Mouse (Mus musculus): ENCODE results near the gene Elovl6. TPM values are rescaled to one million over a fixed set of nuclear protein-coding genes. Genes with fewer than 3 reads are reported as not detected.

The Elovl6 gene
- polyA plus RNA-seq (2015; fragmentation: Nextera tagmentation; extraction: Ambion mirVana), result 3.7 and 4.1 TPM in 2 replicates

DNA sequence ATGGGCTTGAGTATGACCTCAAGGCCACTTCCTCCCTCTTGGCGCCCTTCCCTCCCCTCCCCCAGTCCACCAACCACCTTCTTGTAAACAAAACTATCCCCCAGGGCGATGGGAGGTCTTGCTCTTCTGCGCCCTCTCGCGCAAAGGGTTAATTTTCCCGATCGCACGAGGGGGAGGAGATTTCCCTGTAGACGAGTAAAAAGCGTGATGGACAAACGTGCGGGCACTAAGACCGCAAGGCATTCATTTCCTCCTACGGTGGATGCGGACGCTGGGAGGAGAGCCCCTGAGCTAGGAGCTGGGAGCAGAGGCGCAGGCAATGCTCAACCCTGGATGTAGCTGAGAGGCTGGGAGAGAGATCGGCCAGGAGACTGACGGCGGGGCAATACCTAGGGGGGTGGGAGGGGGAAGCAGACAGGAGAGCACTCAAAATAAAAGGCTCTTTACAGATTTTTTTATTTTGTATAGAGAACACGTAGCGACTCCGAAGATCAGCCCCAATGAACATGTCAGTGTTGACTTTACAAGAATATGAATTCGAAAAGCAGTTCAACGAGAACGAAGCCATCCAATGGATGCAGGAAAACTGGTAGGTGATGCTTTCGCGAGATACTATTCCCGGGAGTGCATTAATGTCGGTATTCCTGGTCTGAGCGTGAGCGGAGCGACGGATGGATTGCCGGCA lies at the start of gene Elovl6:
Gene Elovl6, plus strand, starts transcription at position 176 of the 685 bp plus-strand sequence.
- Histone ChIP-seq H3K27me3 (replicated peaks; ENCODE audit: insufficient read depth, low read length) (no peaks in the 10 kb centered on the region), H3K4me1 (ENCODE audit: insufficient read depth, low read depth, low read length) (peaks cover 5% of the 10 kb centered on the region), H3K36me3 (ENCODE audit: insufficient read depth, low read length) (no peaks in the 10 kb centered on the region), H3K27ac (ENCODE audit: low read length) (no peak within 1 kb of the TSS), H3K4me2 (replicated peaks; ENCODE audit: low read depth, low read length) (peak within 1 kb of the TSS; percentile 92), H3K9me3 (ENCODE audit: low read length) (no peaks in the 10 kb centered on the region), H3K9ac (replicated peaks; ENCODE audit: low read depth) (peak within 1 kb of the TSS; percentile 62; the same call in 1 of the 2 replicates), H3K4me3 (ENCODE audit: low read depth, low read length) (peak within 1 kb of the TSS; percentile 65)
- TF ChIP-seq EP300 (IDR thresholded peaks at IDR 0.05), result no peak
- TF ChIP-seq CTCF (IDR thresholded peaks at IDR 0.05), result peak; percentile 18; the same call in 1 of the 2 replicates
- ATAC-seq (peak; percentile 16; the same call in 1 of the 2 replicates), DNase-seq (ENCODE audit: low spot score) (peak; percentile 72)
- WGBS, result 1% methylated on average over 35 of the region's 35 CpGs

DNA sequence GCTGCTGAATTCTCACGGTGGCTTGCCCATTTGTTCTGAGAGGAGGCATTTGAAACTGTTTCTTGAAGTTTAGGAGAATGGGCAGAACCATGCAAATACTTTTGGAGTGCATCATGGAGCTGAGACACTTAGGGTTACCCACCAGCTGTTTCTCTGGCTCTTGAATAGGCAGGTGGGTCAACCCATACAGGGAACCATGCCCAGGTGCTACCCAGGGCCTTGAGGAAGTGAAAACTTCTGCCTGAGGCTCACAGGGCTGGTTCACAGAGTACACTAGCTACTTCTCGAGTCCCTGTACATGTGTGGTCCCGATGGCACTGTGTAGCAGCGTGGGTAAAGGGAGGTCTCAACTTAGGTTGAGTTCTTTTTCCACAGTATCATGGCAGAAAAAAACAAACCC lies 43.4 kb upstream of the Elovl6 start:
- WGBS, result 77% methylated on average over 4 of the region's 4 CpGs
- H3K27ac ChIP-seq (ENCODE audit: low read length), result no peak overlapping the region
- H3K36me3 ChIP-seq (ENCODE audit: insufficient read depth, low read length), result no peaks in the 10 kb centered on the region
- H3K9ac ChIP-seq (replicated peaks; ENCODE audit: low read depth), result no peak overlapping the region
- ATAC-seq (no peak), DNase-seq (ENCODE audit: low spot score) (no peak)
- no peaks in the 10 kb centered on the region for H3K4me1 ChIP-seq (ENCODE audit: insufficient read depth, low read depth, low read length)
- H3K9me3 ChIP-seq (ENCODE audit: low read length), result no peaks in the 10 kb centered on the region
- H3K27me3 ChIP-seq (replicated peaks; ENCODE audit: insufficient read depth, low read length), result no peaks in the 10 kb centered on the region
- no peak overlapping the region for H3K4me2 ChIP-seq (replicated peaks; ENCODE audit: low read depth, low read length)
- TF ChIP-seq CTCF (IDR thresholded peaks at IDR 0.05) (no peak), EP300 (IDR thresholded peaks at IDR 0.05) (no peak)
- H3K4me3 ChIP-seq (ENCODE audit: low read depth, low read length), result no peak overlapping the region

DNA sequence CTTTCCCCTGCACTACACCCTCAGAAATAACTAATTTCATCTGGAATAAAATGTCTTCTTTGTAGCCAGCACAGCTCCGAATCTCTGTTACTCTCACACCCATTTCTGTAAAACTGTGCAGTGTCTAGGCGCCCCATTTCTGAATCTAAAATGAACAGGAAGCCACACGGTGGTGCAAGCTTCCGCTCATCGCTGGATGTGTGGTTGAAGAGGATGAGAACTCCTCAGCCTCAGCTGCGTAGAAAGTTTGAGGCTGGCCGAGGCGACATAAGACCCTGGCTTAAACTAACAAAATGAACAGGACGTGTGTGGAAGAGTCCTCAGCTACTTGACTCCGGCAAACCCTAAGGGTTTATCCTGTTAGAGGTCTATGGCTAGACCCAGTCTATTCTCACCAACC lies 38.0 kb upstream of the Elovl6 start:
- no peaks in the 10 kb centered on the region for H3K36me3 ChIP-seq (ENCODE audit: insufficient read depth, low read length)
- 77% methylated on average over 10 of the region's 10 CpGs for WGBS
- TF ChIP-seq EP300 (IDR thresholded peaks at IDR 0.05) (no peak), CTCF (IDR thresholded peaks at IDR 0.05) (no peak)
- DNase-seq (ENCODE audit: low spot score), result no peak
- H3K4me3 ChIP-seq (ENCODE audit: low read depth, low read length), result no peak overlapping the region
- no peak overlapping the region for H3K27ac ChIP-seq (ENCODE audit: low read length)
- H3K9me3 ChIP-seq (ENCODE audit: low read length), result no peaks in the 10 kb centered on the region
- no peaks in the 10 kb centered on the region for H3K27me3 ChIP-seq (replicated peaks; ENCODE audit: insufficient read depth, low read length)
- H3K4me2 ChIP-seq (replicated peaks; ENCODE audit: low read depth, low read length), result no peak overlapping the region
- no peak for ATAC-seq
- H3K4me1 ChIP-seq (ENCODE audit: insufficient read depth, low read depth, low read length), result no peaks in the 10 kb centered on the region
- H3K9ac ChIP-seq (replicated peaks; ENCODE audit: low read depth), result no peak overlapping the region

DNA sequence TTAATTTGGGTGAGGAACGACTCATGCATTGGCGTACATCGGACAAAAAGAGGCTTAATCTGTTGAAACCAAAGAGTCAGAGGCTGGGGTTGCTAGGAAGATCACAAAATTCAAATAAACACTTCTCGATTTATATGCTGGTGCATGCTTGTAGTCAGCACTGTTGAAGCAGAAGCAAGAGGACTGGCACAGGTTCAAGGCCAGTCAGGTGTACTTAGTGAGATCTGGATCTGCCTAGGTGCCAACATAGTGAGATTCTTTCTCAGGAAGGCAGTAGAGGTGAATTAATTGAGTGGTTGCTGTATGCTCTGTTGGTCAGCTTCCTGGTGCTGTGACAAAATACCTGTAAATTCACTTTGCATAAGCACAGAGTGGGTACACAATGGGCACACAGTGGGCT lies 37.4 kb upstream of the Elovl6 start:
- DNase-seq (ENCODE audit: low spot score) (no peak), ATAC-seq (no peak)
- H3K4me2 ChIP-seq (replicated peaks; ENCODE audit: low read depth, low read length), result no peak overlapping the region
- 63% methylated on average over 4 of the region's 4 CpGs for WGBS
- H3K27ac ChIP-seq (ENCODE audit: low read length), result no peak overlapping the region
- no peaks in the 10 kb centered on the region for H3K27me3 ChIP-seq (replicated peaks; ENCODE audit: insufficient read depth, low read length)
- no peak for TF ChIP-seq EP300 (IDR thresholded peaks at IDR 0.05)
- no peak for TF ChIP-seq CTCF (IDR thresholded peaks at IDR 0.05)
- no peak overlapping the region for H3K4me3 ChIP-seq (ENCODE audit: low read depth, low read length)
- H3K4me1 ChIP-seq (ENCODE audit: insufficient read depth, low read depth, low read length), result no peaks in the 10 kb centered on the region
- H3K9ac ChIP-seq (replicated peaks; ENCODE audit: low read depth), result no peak overlapping the region
- H3K9me3 ChIP-seq (ENCODE audit: low read length), result no peaks in the 10 kb centered on the region
- no peaks in the 10 kb centered on the region for H3K36me3 ChIP-seq (ENCODE audit: insufficient read depth, low read length)

GRCm38 (mm10) chr3:129503781-129504180 lies 28.4 kb upstream of the Elovl6 start:
- DNase-seq (ENCODE audit: low spot score) (no peak), ATAC-seq (no peak)
- 72% methylated on average over 7 of the region's 7 CpGs for WGBS
- H3K27me3 ChIP-seq (replicated peaks; ENCODE audit: insufficient read depth, low read length), result no peaks in the 10 kb centered on the region
- no peak overlapping the region for H3K9ac ChIP-seq (replicated peaks; ENCODE audit: low read depth)
- H3K4me3 ChIP-seq (ENCODE audit: low read depth, low read length), result no peak overlapping the region
- H3K4me1 ChIP-seq (ENCODE audit: insufficient read depth, low read depth, low read length), result no peaks in the 10 kb centered on the region
- H3K9me3 ChIP-seq (ENCODE audit: low read length), result no peaks in the 10 kb centered on the region
- no peak for TF ChIP-seq EP300 (IDR thresholded peaks at IDR 0.05)
- TF ChIP-seq CTCF (IDR thresholded peaks at IDR 0.05), result no peak
- no peak overlapping the region for H3K27ac ChIP-seq (ENCODE audit: low read length)
- no peaks in the 10 kb centered on the region for H3K36me3 ChIP-seq (ENCODE audit: insufficient read depth, low read length)
- H3K4me2 ChIP-seq (replicated peaks; ENCODE audit: low read depth, low read length), result no peak overlapping the region

- no peak for DNase-seq (ENCODE audit: low spot score)
- H3K4me1 ChIP-seq (ENCODE audit: insufficient read depth, low read depth, low read length), result no peaks in the 10 kb centered on the region
- TF ChIP-seq EP300 (IDR thresholded peaks at IDR 0.05), result no peak
- TF ChIP-seq CTCF (IDR thresholded peaks at IDR 0.05), result no peak
- no peaks in the 10 kb centered on the region for H3K9me3 ChIP-seq (ENCODE audit: low read length)
- H3K27ac ChIP-seq (ENCODE audit: low read length), result no peak overlapping the region
- WGBS, result 44% methylated on average over 6 of the region's 6 CpGs
- H3K4me3 ChIP-seq (ENCODE audit: low read depth, low read length), result no peak overlapping the region
- no peak overlapping the region for H3K4me2 ChIP-seq (replicated peaks; ENCODE audit: low read depth, low read length)
- H3K36me3 ChIP-seq (ENCODE audit: insufficient read depth, low read length), result no peaks in the 10 kb centered on the region
- no peak overlapping the region for H3K9ac ChIP-seq (replicated peaks; ENCODE audit: low read depth)
- no peak for ATAC-seq
- H3K27me3 ChIP-seq (replicated peaks; ENCODE audit: insufficient read depth, low read length), result no peaks in the 10 kb centered on the region
Observed at GRCm38 (mm10) chr3:129504928-129505327, 27.2 kb upstream of the Elovl6 start.
